Mouse (Mus musculus) limb, embryonic 13.5 days (tissue): ENCODE data around the gene U2surp. TPM values are rescaled to one million over a fixed set of nuclear protein-coding genes. Genes with fewer than 3 reads are reported as not detected.
A peak's percentile ranks its signal among the peaks of the same experiment; 100 is the strongest.
"Not testable (repeated sequence)": the region's sequence is repeated elsewhere in the genome, so short reads cannot be mapped to it uniquely, and the experiment has no call there.

Experiments
- ATAC-seq: fragments of 200-750 bp; cut with Nextera tagmentation; 2 replicates; pipeline ENCODE4 v1.8.0; 2017; ENCODE audit warnings: low read depth, moderate number of reproducible peaks, moderate TSS enrichment; ENCODE audit not compliant: low FRiP score
- H3K27ac ChIP-seq: fragments of 300-500 bp; sonication (generic); 2 replicates; pipeline ENCODE4 v1.5.1; 2015; ENCODE audit warnings: inconsistent platforms, mild to moderate bottlenecking, moderate library complexity
- H3K27me3 ChIP-seq: fragments of 300-500 bp; sonication (generic); 2 replicates; pipeline ENCODE4 v1.6.1; 2015; ENCODE audit warnings: mild to moderate bottlenecking, inconsistent platforms
- H3K36me3 ChIP-seq: fragments of 300-500 bp; sonication (generic); 2 replicates; pipeline ENCODE4 v1.6.1; 2015; ENCODE audit warnings: inconsistent platforms, mild to moderate bottlenecking, moderate library complexity
- H3K4me1 ChIP-seq: fragments of 300-500 bp; sonication (generic); 2 replicates; pipeline ENCODE4 v1.6.1; 2015; ENCODE audit warnings: inconsistent platforms
- H3K4me2 ChIP-seq: fragments of 300-500 bp; sonication (generic); replicated peaks from 2 replicates; pipeline ENCODE4 v1.6.1; 2015; ENCODE audit warnings: inconsistent platforms, mild to moderate bottlenecking, moderate library complexity
- H3K4me3 ChIP-seq: fragments of 300-500 bp; sonication (generic); 2 replicates; pipeline ENCODE4 v1.5.1; 2015; ENCODE audit warnings: moderate library complexity, mild to moderate bottlenecking, inconsistent platforms
- H3K9ac ChIP-seq: fragments of 300-500 bp; sonication (generic); 2 replicates; pipeline ENCODE4 v1.6.1; 2015; ENCODE audit warnings: mild to moderate bottlenecking, inconsistent platforms
- H3K9me3 ChIP-seq: fragments of 300-500 bp; sonication (generic); 2 replicates; pipeline ENCODE4 v1.6.1; 2016; ENCODE audit warnings: inconsistent platforms
- WGBS: fragments of 180-500 bp; shearing (Covaris S2); methylation state at CpG from one replicate; pipeline ENCODE4 v1.1.7; 2015; 5-methylcytosine and 5-hydroxymethylcytosine counted together
- polyA plus RNA-seq: library from polyadenylated mRNA; unstranded; fragments of >200 nt; fragmentation: Nextera tagmentation; extraction: Ambion mirVana; gene quantifications from 2 replicates; pipeline ENCODE4 v1.2.1, GENCODE M21; 2015

The U2surp gene
- polyA plus RNA-seq, 1 experiment from 2014 or later = 161 TPM

GRCm38 (mm10) chr9:95525376-95525775 is 13.6 kb upstream of the U2surp start:
- no peaks in the 10 kb centered on the region for H3K36me3 ChIP-seq
- no peak overlapping the region for H3K4me2 ChIP-seq
- ATAC-seq = no peak
- H3K9ac ChIP-seq = no peak overlapping the region
- no peak overlapping the region for H3K4me3 ChIP-seq
- WGBS = 81% methylated on average over 6 of the region's 6 CpGs
- no peaks in the 10 kb centered on the region for H3K4me1 ChIP-seq
- H3K9me3 ChIP-seq = no peaks in the 10 kb centered on the region
- no peaks in the 10 kb centered on the region; the same call in 1 of the 2 replicates for H3K27me3 ChIP-seq
- H3K27ac ChIP-seq = no peak overlapping the region

GRCm38 (mm10) chr9:95522561-95522960 is 10.8 kb upstream of the U2surp start:
- 78% methylated on average over 2 of the region's 2 CpGs for WGBS
- Histone ChIP-seq H3K4me3 (no peak overlapping the region), H3K27ac (no peak overlapping the region), H3K9ac (no peak overlapping the region), H3K4me1 (no peaks in the 10 kb centered on the region), H3K9me3 (no peaks in the 10 kb centered on the region), H3K4me2 (no peak overlapping the region), H3K36me3 (no peaks in the 10 kb centered on the region), H3K27me3 (no peaks in the 10 kb centered on the region; the same call in 1 of the 2 replicates)
- no peak for ATAC-seq

GRCm38 (mm10) chr9:95521566-95521965 is 9.8 kb upstream of the U2surp start:
- H3K4me1 ChIP-seq = no peaks in the 10 kb centered on the region
- WGBS = 44% methylated on average over 10 of the region's 10 CpGs
- H3K4me2 ChIP-seq = no peak overlapping the region
- no peak for ATAC-seq
- H3K36me3 ChIP-seq = no peaks in the 10 kb centered on the region
- no peak overlapping the region for H3K9ac ChIP-seq
- no peaks in the 10 kb centered on the region for H3K9me3 ChIP-seq
- no peaks in the 10 kb centered on the region; the same call in 1 of the 2 replicates for H3K27me3 ChIP-seq
- no peak overlapping the region for H3K4me3 ChIP-seq
- H3K27ac ChIP-seq = no peak overlapping the region

- no peak overlapping the region for H3K4me2 ChIP-seq
- no peak overlapping the region for H3K27ac ChIP-seq
- H3K9ac ChIP-seq = no peak overlapping the region
- H3K27me3 ChIP-seq = no peaks in the 10 kb centered on the region; the same call in 1 of the 2 replicates
- no peaks in the 10 kb centered on the region for H3K9me3 ChIP-seq
- no peaks in the 10 kb centered on the region for H3K4me1 ChIP-seq
- no peak overlapping the region for H3K4me3 ChIP-seq
- H3K36me3 ChIP-seq = no peaks in the 10 kb centered on the region
- ATAC-seq = no peak
- 91% methylated on average over 8 of the region's 8 CpGs for WGBS
Measured at GRCm38 (mm10) chr9:95521031-95521430, 9.2 kb upstream of the U2surp start.

GRCm38 (mm10) chr9:95520563-95520962 is 8.8 kb upstream of the U2surp start:
- H3K36me3 ChIP-seq = no peaks in the 10 kb centered on the region
- H3K27ac ChIP-seq = no peak overlapping the region
- no peak overlapping the region for H3K4me2 ChIP-seq
- no peaks in the 10 kb centered on the region for H3K9me3 ChIP-seq
- no peak overlapping the region for H3K9ac ChIP-seq
- WGBS = 79% methylated on average over 5 of the region's 5 CpGs
- no peaks in the 10 kb centered on the region for H3K4me1 ChIP-seq
- no peaks in the 10 kb centered on the region; the same call in 1 of the 2 replicates for H3K27me3 ChIP-seq
- H3K4me3 ChIP-seq = no peak overlapping the region
- ATAC-seq = no peak

GRCm38 (mm10) chr9:95514361-95514760 is 2.6 kb upstream of the U2surp start:
- not testable (repeated sequence) for H3K9me3 ChIP-seq, H3K27ac ChIP-seq, H3K4me2 ChIP-seq, H3K36me3 ChIP-seq, ATAC-seq, H3K27me3 ChIP-seq, H3K4me3 ChIP-seq, H3K9ac ChIP-seq
- H3K4me1 ChIP-seq = peaks cover 22% of the 10 kb centered on the region
- WGBS = 91% methylated on average over 3 of the region's 3 CpGs

GRCm38 (mm10) chr9:95513776-95514175 is 2.0 kb upstream of the U2surp start:
- H3K9ac ChIP-seq = no peak overlapping the region
- peaks cover 22% of the 10 kb centered on the region for H3K4me1 ChIP-seq
- no peak for ATAC-seq
- H3K36me3 ChIP-seq = no peaks in the 10 kb centered on the region
- no peak overlapping the region for H3K27ac ChIP-seq
- H3K4me3 ChIP-seq = no peak overlapping the region
- 88% methylated on average over 2 of the region's 2 CpGs for WGBS
- no peak overlapping the region for H3K4me2 ChIP-seq
- no peaks in the 10 kb centered on the region for H3K27me3 ChIP-seq
- no peaks in the 10 kb centered on the region for H3K9me3 ChIP-seq

- H3K27ac ChIP-seq = peak overlapping the region; percentile 85
- H3K27me3 ChIP-seq = no peaks in the 10 kb centered on the region
- peak overlapping the region; percentile 69 for H3K4me2 ChIP-seq
- H3K9me3 ChIP-seq = no peaks in the 10 kb centered on the region
- peak overlapping the region; percentile 98 for H3K4me3 ChIP-seq
- H3K36me3 ChIP-seq = peaks cover 6% of the 10 kb centered on the region; the same call in 1 of the 2 replicates
- H3K4me1 ChIP-seq = peaks cover 22% of the 10 kb centered on the region
- peak; percentile 48 for ATAC-seq
- H3K9ac ChIP-seq = peak overlapping the region; percentile 75
- WGBS = 25% methylated on average over 15 of the region's 15 CpGs
Measured at GRCm38 (mm10) chr9:95512331-95513030, 685 bp upstream of the U2surp start.

GRCm38 (mm10) chr9:95510693-95511404 is 947 bp downstream of the U2surp start:
- peak overlapping the region; percentile 95 for H3K9ac ChIP-seq
- H3K4me1 ChIP-seq = peaks cover 22% of the 10 kb centered on the region
- ATAC-seq = peak; percentile 3; the same call in 1 of the 2 replicates
- H3K4me2 ChIP-seq = peak overlapping the region; percentile 87
- no peaks in the 10 kb centered on the region for H3K9me3 ChIP-seq
- 4% methylated on average over 21 of the region's 21 CpGs for WGBS
- peaks cover 6% of the 10 kb centered on the region; the same call in 1 of the 2 replicates for H3K36me3 ChIP-seq
- peak overlapping the region; percentile 98 for H3K4me3 ChIP-seq
- H3K27me3 ChIP-seq = no peaks in the 10 kb centered on the region
- peak overlapping the region; percentile 85 for H3K27ac ChIP-seq

GRCm38 (mm10) chr9:95505666-95506065 is 6.1 kb downstream of the U2surp start:
- H3K9me3 ChIP-seq = no peaks in the 10 kb centered on the region
- H3K36me3 ChIP-seq = peaks cover 6% of the 10 kb centered on the region; the same call in 1 of the 2 replicates
- no peak overlapping the region for H3K4me2 ChIP-seq
- 85% methylated on average over 3 of the region's 3 CpGs for WGBS
- no peak overlapping the region for H3K27ac ChIP-seq
- H3K4me1 ChIP-seq = peaks cover 8% of the 10 kb centered on the region
- no peak for ATAC-seq
- H3K9ac ChIP-seq = no peak overlapping the region
- no peak overlapping the region for H3K4me3 ChIP-seq
- H3K27me3 ChIP-seq = no peaks in the 10 kb centered on the region

- H3K27ac ChIP-seq = no peak overlapping the region
- H3K4me1 ChIP-seq = no peaks in the 10 kb centered on the region
- no peaks in the 10 kb centered on the region for H3K27me3 ChIP-seq
- no peak overlapping the region for H3K9ac ChIP-seq
- no peak for ATAC-seq
- no peak overlapping the region for H3K4me2 ChIP-seq
- peaks cover 13% of the 10 kb centered on the region for H3K36me3 ChIP-seq
- no peak overlapping the region for H3K4me3 ChIP-seq
- no peaks in the 10 kb centered on the region for H3K9me3 ChIP-seq
Measured at GRCm38 (mm10) chr9:95499848-95500247, 11.9 kb downstream of the U2surp start.

GRCm38 (mm10) chr9:95495038-95495437 is 16.8 kb downstream of the U2surp start:
- Histone ChIP-seq H3K27ac (no peak overlapping the region), H3K4me1 (no peaks in the 10 kb centered on the region), H3K9ac (no peak overlapping the region), H3K4me2 (no peak overlapping the region), H3K36me3 (peaks cover 27% of the 10 kb centered on the region), H3K4me3 (no peak overlapping the region), H3K9me3 (no peaks in the 10 kb centered on the region), H3K27me3 (no peaks in the 10 kb centered on the region)
- WGBS = 82% methylated on average over 1 of the region's 1 CpGs
- ATAC-seq = no peak
